Mouse (Mus musculus) CH12.LX (cell line): ENCODE measurements around the gene Sept9. TPM values are rescaled to one million over a fixed set of nuclear protein-coding genes. Genes with fewer than 3 reads are reported as not detected.

ENCODE experiments used
- DNase-seq: peaks from one replicate; pipeline ENCODE4 v3.0.0-alpha.2; 2013; ENCODE audit errors: extremely low read depth
- H3K27ac ChIP-seq: 2 replicates; pipeline ENCODE4 v1.5.1; 2012; ENCODE audit warnings: low read depth, mild to moderate bottlenecking, control low read depth, moderate library complexity; ENCODE audit not compliant: insufficient read depth
- H3K27me3 ChIP-seq: replicated peaks from 2 replicates; pipeline ENCODE3; 2012; ENCODE audit warnings: inconsistent platforms
- H3K36me3 ChIP-seq, 2 experiments: replicated peaks in 1 of 2; 2 replicates each; pipeline versions ENCODE3 to v1.6.1; 2012; ENCODE audit warnings: inconsistent platforms in 1 of 2, low read length in 1 of 2, mild to moderate bottlenecking in 1 of 2, mixed read lengths in 1 of 2, moderate library complexity in 1 of 2; ENCODE audit not compliant: control insufficient read depth in 1 of 2, insufficient read depth in 1 of 2
- H3K4me1 ChIP-seq, 2 experiments: 2 replicates each; pipeline ENCODE4 v1.6.1; 2012; ENCODE audit warnings: inconsistent platforms in 1 of 2, moderate library complexity in 1 of 2; ENCODE audit not compliant: insufficient read depth in 2 of 2, control insufficient read depth in 1 of 2
- H3K4me2 ChIP-seq: 2 replicates; pipeline ENCODE4 v1.6.1; 2012; ENCODE audit warnings: low read depth, mild to moderate bottlenecking, control low read depth; ENCODE audit not compliant: poor library complexity, insufficient read depth, severe bottlenecking
- H3K4me3 ChIP-seq, 3 experiments: fragments of 150-350 bp in 1 of 3; sonication (generic) in 1 of 3; replicated peaks in 1 of 3; 2 replicates each; pipeline versions ENCODE3 to v1.5.1; 2011 to 2012; ENCODE audit warnings: low read depth in 2 of 3, low read length in 2 of 3, mild to moderate bottlenecking in 2 of 3, moderate library complexity in 2 of 3, control low read depth in 1 of 3, improper control_type of control experiment in 1 of 3, inconsistent platforms in 1 of 3, mixed read lengths in 1 of 3; ENCODE audit not compliant: poor library complexity in 1 of 3
- H3K79me2 ChIP-seq: replicated peaks from 2 replicates; pipeline ENCODE4 v1.6.1; 2012; ENCODE audit warnings: mild to moderate bottlenecking, moderate library complexity; ENCODE audit not compliant: control insufficient read depth, poor library complexity, insufficient read depth, severe bottlenecking; ENCODE audit errors: extremely low read depth
- H3K9ac ChIP-seq: 2 replicates; pipeline ENCODE4 v1.6.1; 2012; ENCODE audit warnings: low read depth, mild to moderate bottlenecking, control low read depth, moderate library complexity; ENCODE audit not compliant: insufficient read depth
- H3K9me3 ChIP-seq: replicated peaks from 2 replicates; pipeline ENCODE3; 2012; ENCODE audit warnings: low read length, inconsistent platforms, mixed read lengths
- BHLHE40 ChIP-seq: IDR thresholded peaks from 2 replicates; pipeline ENCODE4 v1.6.1; 2011; ENCODE audit warnings: mild to moderate bottlenecking, low read depth, low read length, improper control_type of control experiment
- CTCF ChIP-seq, 2 experiments: IDR thresholded peaks in 1 of 2; conservative IDR thresholded peaks in 1 of 2; 2 replicates each; pipeline ENCODE4 v1.5.1; 2011 to 2012; ENCODE audit warnings: low read depth in 2 of 2, low read length in 2 of 2, improper control_type of control experiment in 1 of 2, inconsistent platforms in 1 of 2, mild to moderate bottlenecking in 1 of 2, moderate library complexity in 1 of 2
- ELF1 ChIP-seq: IDR thresholded peaks from 2 replicates; pipeline ENCODE4 v1.6.1; 2014; ENCODE audit warnings: low read depth, mild to moderate bottlenecking, inconsistent platforms, low read length, improper control_type of control experiment
- ETS1 ChIP-seq: conservative IDR thresholded peaks from 2 replicates; pipeline ENCODE4 v1.6.1; 2012; ENCODE audit warnings: low read depth, mild to moderate bottlenecking, inconsistent platforms, low read length, improper control_type of control experiment, moderate library complexity
- MEF2A ChIP-seq: IDR thresholded peaks from 2 replicates; pipeline ENCODE4 v1.6.1; 2014; ENCODE audit warnings: low read depth, mild to moderate bottlenecking, inconsistent platforms, low read length, improper control_type of control experiment, borderline replicate concordance
- NELFE ChIP-seq: IDR thresholded peaks from 2 replicates; pipeline ENCODE4 v1.6.1; 2011; ENCODE audit warnings: low read depth, low read length, improper control_type of control experiment
- NRF1 ChIP-seq: IDR thresholded peaks from 2 replicates; pipeline ENCODE4 v1.6.1; 2014; ENCODE audit warnings: low read depth, mild to moderate bottlenecking, inconsistent platforms, low read length, improper control_type of control experiment, moderate library complexity
- PAX5 ChIP-seq: IDR thresholded peaks from 2 replicates; pipeline ENCODE4 v1.6.1; 2012; ENCODE audit warnings: low read length, inconsistent platforms, mixed read lengths
- POLR2A ChIP-seq: IDR thresholded peaks from 2 replicates; pipeline ENCODE4 v1.6.1; 2011; ENCODE audit warnings: low read depth, mild to moderate bottlenecking, improper control_type of control experiment, low read length
- POLR2AphosphoS2 ChIP-seq: IDR thresholded peaks from 2 replicates; pipeline ENCODE4 v1.6.1; 2011; ENCODE audit warnings: low read depth, low read length, improper control_type of control experiment
- RAD21 ChIP-seq: IDR thresholded peaks from 2 replicates; pipeline ENCODE4 v1.6.1; 2011; ENCODE audit warnings: low read depth, mild to moderate bottlenecking, low read length, improper control_type of control experiment, moderate library complexity
- RCOR1 ChIP-seq: conservative IDR thresholded peaks from 2 replicates; pipeline ENCODE4 v1.6.1; 2012; ENCODE audit warnings: low read depth, mild to moderate bottlenecking, inconsistent platforms, low read length, improper control_type of control experiment
- SIN3A ChIP-seq: IDR thresholded peaks from 2 replicates; pipeline ENCODE4 v1.6.1; 2012; ENCODE audit warnings: low read length, improper control_type of control experiment, inconsistent platforms
- SMC3 ChIP-seq: IDR thresholded peaks from 2 replicates; pipeline ENCODE4 v1.6.1; 2011; ENCODE audit warnings: low read depth, low read length, improper control_type of control experiment
- USF1 ChIP-seq: IDR thresholded peaks from 2 replicates; pipeline ENCODE4 v1.6.1; 2014; ENCODE audit warnings: low read depth, mild to moderate bottlenecking, inconsistent platforms, low read length, improper control_type of control experiment
- ZKSCAN1 ChIP-seq: IDR thresholded peaks from 2 replicates; pipeline ENCODE4 v1.6.1; 2012; ENCODE audit warnings: low read depth, inconsistent platforms, low read length, improper control_type of control experiment, borderline replicate concordance
- ZMIZ1 ChIP-seq: IDR thresholded peaks from 2 replicates; pipeline ENCODE4 v1.6.1; 2012; ENCODE audit warnings: low read depth, mild to moderate bottlenecking, inconsistent platforms, low read length, improper control_type of control experiment
- dilution Hi-C: fragments of 300-500 bp; cut with MboI; formaldehyde crosslinking; loops from 2 replicates; pipeline ENCODE4 v1.14.3; 2020; ENCODE audit warnings: low sequenced_read_pairs; ENCODE audit not compliant: extremely low pct_unique_long_range_greater_than_20kb, extremely low pct_ligation_motif_present
- in situ Hi-C: fragments of 300-500 bp; cut with MboI; formaldehyde crosslinking; loops from 3 replicates; pipeline ENCODE4 v1.14.3; 2019; ENCODE audit warnings: low sequenced_read_pairs, low pct_ligation_motif_present, low pct_unique_long_range_greater_than_20kb, mixed read lengths
- polyA plus RNA-seq: library from polyadenylated mRNA; unstranded; fragments of >175 nt; gene quantifications from 2 replicates; pipeline ENCODE4 v1.2.1, GENCODE M21; 2012; ENCODE audit warnings: low read depth; ENCODE audit not compliant: insufficient read length
- total RNA-seq, 2 experiments: library from RNA; depleted of rRNA; stranded (reverse); fragments of 300-350 nt in 1 of 2; fragments of >200 nt in 1 of 2; gene quantifications; 2 replicates each; pipeline ENCODE4 v1.2.3; 2012 to 2014

Gene Sept9
- total and polyA plus RNA-seq, 3 experiments: 47.6 to 128 (median 110) TPM

- DNase-seq: no peak
- Histone ChIP-seq H3K9ac (no peak overlapping the region), H3K79me2 (no peaks in the 10 kb centered on the region), H3K4me2 (no peak overlapping the region), H3K36me3 (peaks cover 37 to 47% of the 10 kb centered on the region in 2 experiments), H3K27ac (no peak overlapping the region), H3K4me3 (no peak overlapping the region), H3K9me3 (no peaks in the 10 kb centered on the region), H3K27me3 (no peaks in the 10 kb centered on the region), H3K4me1 (peaks cover 2 to 20% of the 10 kb centered on the region in 2 experiments; a peak in 3 of 4 replicates)
- dilution Hi-C loops: loop anchor here (25.0 kb wide), 1 partner anchor 127 kb away; no protein-coding TSS in a partner anchor
- no peak for TF ChIP-seq ZKSCAN1
- TF ChIP-seq ETS1: no peak
- TF ChIP-seq CTCF (conservative IDR thresholded peaks at IDR 0.05 in 1 of 2, IDR thresholded peaks at IDR 0.05 in 1 of 2; ENCODE audit: low read depth in 2 of 2, low read length in 2 of 2): no peak
- no peak for TF ChIP-seq RCOR1
- no peak for TF ChIP-seq ZMIZ1
- no peak for TF ChIP-seq PAX5
- TF ChIP-seq SIN3A: no peak
- TF ChIP-seq BHLHE40: no peak
- TF ChIP-seq NELFE: no peak
- TF ChIP-seq ELF1: no peak
- TF ChIP-seq POLR2AphosphoS2: no peak
- TF ChIP-seq MEF2A: no peak
- in situ Hi-C loops: no loop called here
Measured at GRCm38 (mm10) chr11:117363918-117364317, 164.5 kb downstream of the Sept9 start.

GRCm38 (mm10) chr11:117366426-117366825 is 167.0 kb downstream of the Sept9 start:
- in situ Hi-C loops: no loop called here
- Histone ChIP-seq H3K79me2 (no peaks in the 10 kb centered on the region), H3K27ac (no peak overlapping the region), H3K9me3 (no peaks in the 10 kb centered on the region), H3K36me3 (peaks cover 17 to 22% of the 10 kb centered on the region in 2 experiments), H3K4me1 (peaks cover 2 to 15% of the 10 kb centered on the region in 2 experiments; a peak in 3 of 4 replicates), H3K4me3 (no peak overlapping the region), H3K9ac (no peak overlapping the region), H3K27me3 (no peaks in the 10 kb centered on the region), H3K4me2 (no peak overlapping the region)
- no peak for TF ChIP-seq POLR2A
- TF ChIP-seq NRF1: no peak
- TF ChIP-seq SMC3: peak; percentile 64
- TF ChIP-seq USF1: no peak
- TF ChIP-seq CTCF (conservative IDR thresholded peaks at IDR 0.05 in 1 of 2, IDR thresholded peaks at IDR 0.05 in 1 of 2; ENCODE audit: low read depth in 2 of 2, low read length in 2 of 2): peak; percentile 84 to 92
- TF ChIP-seq RAD21: peak; percentile 52
- peak; percentile 79 for DNase-seq
- dilution Hi-C loops: loop anchor here (25.0 kb wide), 1 partner anchor 129 kb away; no protein-coding TSS in a partner anchor
